Mouse (Mus musculus): ENCODE results near the gene Pzp. TPM values are rescaled to one million over a fixed set of nuclear protein-coding genes. Genes with fewer than 3 reads are reported as not detected.

Pzp gene
- not detected for total RNA-seq (2022)

GRCm38 (mm10) chr6:128526601-128527000 is at the start of gene Pzp:
Gene Pzp, minus strand, starts transcription at chr6:128526720.
- no peak for DNase-seq (ENCODE audit: low spot score in 2 of 2)

- no peak for DNase-seq (ENCODE audit: low spot score in 2 of 2)
Measured at GRCm38 (mm10) chr6:128566589-128566988, 40.1 kb upstream of the Pzp start.

GRCm38 (mm10) chr6:128554049-128554448 is 27.5 kb upstream of the Pzp start:
- no peak for DNase-seq (ENCODE audit: low spot score in 2 of 2)

GRCm38 (mm10) chr6:128549463-128550452 is 23.2 kb upstream of the Pzp start:
- DNase-seq (ENCODE audit: low spot score in 2 of 2), result no peak

GRCm38 (mm10) chr6:128548532-128548931 is 22.0 kb upstream of the Pzp start:
- no peak for DNase-seq (ENCODE audit: low spot score in 2 of 2)

GRCm38 (mm10) chr6:128545402-128545801 is 18.9 kb upstream of the Pzp start:
- no peak for DNase-seq (ENCODE audit: low spot score in 2 of 2)

GRCm38 (mm10) chr6:128543226-128543625 is 16.7 kb upstream of the Pzp start:
- peak; percentile 9 to 31 for DNase-seq (ENCODE audit: low spot score in 2 of 2)

GRCm38 (mm10) chr6:128535250-128535649 is 8.7 kb upstream of the Pzp start:
- DNase-seq (ENCODE audit: low spot score in 2 of 2), result no peak

GRCm38 (mm10) chr6:128533296-128533695 is 6.8 kb upstream of the Pzp start:
- no peak for DNase-seq (ENCODE audit: low spot score in 2 of 2)

- DNase-seq (ENCODE audit: low spot score in 2 of 2), result no peak
Measured at GRCm38 (mm10) chr6:128532701-128533100, 6.2 kb upstream of the Pzp start.

- no peak for DNase-seq (ENCODE audit: low spot score in 2 of 2)
Measured at GRCm38 (mm10) chr6:128528491-128528890, 2.0 kb upstream of the Pzp start.

GRCm38 (mm10) chr6:128527110-128527509 is 590 bp upstream of the Pzp start:
- no peak for DNase-seq (ENCODE audit: low spot score in 2 of 2)

GRCm38 (mm10) chr6:128525801-128526200 is 719 bp downstream of the Pzp start:
- no peak for DNase-seq (ENCODE audit: low spot score in 2 of 2)

GRCm38 (mm10) chr6:128523360-128523759 is 3.2 kb downstream of the Pzp start:
- DNase-seq (ENCODE audit: low spot score in 2 of 2), result no peak

- DNase-seq (ENCODE audit: low spot score in 2 of 2), result no peak
Measured at GRCm38 (mm10) chr6:128519159-128519558, 7.4 kb downstream of the Pzp start.

GRCm38 (mm10) chr6:128505676-128506236 is 20.8 kb downstream of the Pzp start:
- DNase-seq (ENCODE audit: low spot score in 2 of 2), result peak; percentile 22 to 53

GRCm38 (mm10) chr6:128504743-128505142 is 21.8 kb downstream of the Pzp start:
- no peak for DNase-seq (ENCODE audit: low spot score in 2 of 2)

GRCm38 (mm10) chr6:128495346-128495745 is 31.2 kb downstream of the Pzp start:
- no peak for DNase-seq (ENCODE audit: low spot score in 2 of 2)

GRCm38 (mm10) chr6:128494646-128495331 is 31.7 kb downstream of the Pzp start:
- DNase-seq (ENCODE audit: low spot score in 2 of 2), result no peak

- DNase-seq (ENCODE audit: low spot score in 2 of 2), result no peak
Measured at GRCm38 (mm10) chr6:128491916-128492315, 34.6 kb downstream of the Pzp start.

- no peak for DNase-seq (ENCODE audit: low spot score in 2 of 2)
Measured at GRCm38 (mm10) chr6:128490141-128490540, 36.4 kb downstream of the Pzp start.

GRCm38 (mm10) chr6:128487736-128488135 is 38.8 kb downstream of the Pzp start:
- no peak for DNase-seq (ENCODE audit: low spot score in 2 of 2)

All from layer of hippocampus, adult 8-10 months (tissue).